Mouse (Mus musculus) ES-Bruce4 (cell line): ENCODE results near the gene Foxj2.

ENCODE experiments used
- CTCF ChIP-seq: IDR thresholded peaks from one replicate; pipeline ENCODE4 v1.8.1; 2011; ENCODE audit warnings: low read depth, low read length
- EP300 ChIP-seq: IDR thresholded peaks from 2 replicates; pipeline ENCODE4 v1.6.1; 2011; ENCODE audit warnings: low read depth, low read length; ENCODE audit not compliant: insufficient read depth

DNA sequence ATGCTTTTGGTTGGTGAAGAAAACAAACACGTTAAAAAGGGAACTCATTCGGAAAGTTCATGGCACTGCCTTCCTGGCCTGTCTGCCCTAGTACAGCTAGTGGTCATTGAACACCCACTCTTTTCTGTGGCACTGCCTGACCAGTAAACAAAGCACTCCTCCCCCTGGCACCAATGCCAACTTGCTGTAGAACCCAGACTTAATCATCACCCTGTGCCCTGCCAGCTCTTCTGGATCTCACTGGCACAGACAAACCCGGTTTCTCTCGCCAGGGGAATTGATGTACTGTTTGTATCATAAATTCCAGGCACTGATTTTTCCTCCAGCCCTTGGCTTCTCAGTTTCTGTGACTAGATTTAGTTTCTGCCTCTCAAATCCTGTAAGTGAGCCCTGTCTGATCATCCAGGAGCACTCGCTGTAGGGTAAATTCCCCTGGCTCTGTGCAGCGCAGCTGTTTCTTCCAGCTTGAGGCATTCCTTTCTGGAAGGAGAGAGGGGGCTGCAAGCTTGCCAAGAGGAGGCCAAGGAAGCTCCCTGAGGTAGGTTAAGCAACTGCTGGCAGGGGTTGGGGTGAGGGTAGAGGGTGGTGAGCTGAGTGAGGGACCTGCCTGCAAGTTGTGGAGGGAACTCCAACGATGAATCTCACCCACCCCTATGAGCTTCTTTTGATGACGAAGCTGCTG lies 24.3 kb upstream of the Foxj2 start:
- no peak for TF ChIP-seq CTCF
- no peak for TF ChIP-seq EP300
